Mouse (Mus musculus) stomach, embryonic 16.5 days (tissue): ENCODE measurements around the gene Ccdc83. TPM values are rescaled to one million over a fixed set of nuclear protein-coding genes. Genes with fewer than 3 reads are reported as not detected.

Experiments used
- ATAC-seq: fragments of 200-750 bp; cut with Nextera tagmentation; 2 replicates; pipeline ENCODE4 v1.8.0; 2017; ENCODE audit warnings: moderate number of reproducible peaks, moderate TSS enrichment; ENCODE audit not compliant: insufficient read depth, low FRiP score
- H3K27ac ChIP-seq: fragments of 300-500 bp; sonication (generic); 2 replicates; pipeline ENCODE4 v1.5.1; 2014; ENCODE audit warnings: low read length
- H3K27me3 ChIP-seq: fragments of 300-500 bp; sonication (generic); 2 replicates; pipeline ENCODE4 v1.6.1; 2014; ENCODE audit warnings: low read length, control low read depth, mixed read lengths; ENCODE audit not compliant: control insufficient read depth, insufficient read depth
- H3K36me3 ChIP-seq: fragments of 300-500 bp; sonication (generic); 2 replicates; pipeline ENCODE4 v1.6.1; 2014; ENCODE audit warnings: low read length; ENCODE audit not compliant: control insufficient read depth, insufficient read depth
- H3K4me1 ChIP-seq: fragments of 300-500 bp; sonication (generic); 2 replicates; pipeline ENCODE4 v1.6.1; 2014; ENCODE audit warnings: low read length, control low read depth, mixed read lengths; ENCODE audit not compliant: control insufficient read depth, insufficient read depth
- H3K4me2 ChIP-seq: fragments of 300-500 bp; sonication (generic); 2 replicates; pipeline ENCODE4 v1.6.1; 2014; ENCODE audit warnings: low read depth, low read length, mixed read lengths
- H3K4me3 ChIP-seq: fragments of 300-500 bp; sonication (generic); replicated peaks from 2 replicates; pipeline ENCODE4 v1.5.1; 2014; ENCODE audit warnings: mild to moderate bottlenecking, low read length
- H3K9ac ChIP-seq: fragments of 300-500 bp; sonication (generic); 2 replicates; pipeline ENCODE4 v1.6.1; 2014; ENCODE audit warnings: low read length
- H3K9me3 ChIP-seq: fragments of 300-500 bp; sonication (generic); replicated peaks from 2 replicates; pipeline ENCODE4 v1.6.1; 2016; ENCODE audit warnings: low read length, control low read depth; ENCODE audit not compliant: control insufficient read depth
- WGBS: fragments of 180-500 bp; shearing (Covaris S2); extraction: QIAGEN DNeasy Blood & Tissue Kit; methylation state at CpG from one replicate; pipeline ENCODE4 v1.1.7; 2014; 5-methylcytosine and 5-hydroxymethylcytosine counted together
- polyA plus RNA-seq: library from polyadenylated mRNA; unstranded; fragments of >200 nt; fragmentation: Nextera tagmentation; extraction: Ambion mirVana; gene quantifications from 2 replicates; pipeline ENCODE4 v1.2.1, GENCODE M21; 2015

The Ccdc83 gene
- polyA plus RNA-seq, 1 experiment from 2014 or later = not detected

- 67% methylated on average over 2 of the region's 2 CpGs for WGBS
- no peak overlapping the region for H3K4me2 ChIP-seq
- peaks cover 15% of the 10 kb centered on the region for H3K36me3 ChIP-seq
- no peak overlapping the region for H3K27ac ChIP-seq
- no peak overlapping the region for H3K9ac ChIP-seq
- no peak; the same call in 1 of the 2 replicates for ATAC-seq
- no peaks in the 10 kb centered on the region for H3K27me3 ChIP-seq
- no peaks in the 10 kb centered on the region for H3K9me3 ChIP-seq
- H3K4me3 ChIP-seq = no peak overlapping the region
- H3K4me1 ChIP-seq = no peaks in the 10 kb centered on the region
Observed at GRCm38 (mm10) chr7:90201877-90202465, 63.6 kb downstream of the Ccdc83 start.

- H3K9me3 ChIP-seq = no peaks in the 10 kb centered on the region
- 85% methylated on average over 5 of the region's 5 CpGs for WGBS
- H3K4me3 ChIP-seq = no peak overlapping the region
- H3K36me3 ChIP-seq = peaks cover 15% of the 10 kb centered on the region
- H3K4me2 ChIP-seq = no peak overlapping the region
- H3K27me3 ChIP-seq = no peaks in the 10 kb centered on the region
- ATAC-seq = no peak
- no peak overlapping the region for H3K9ac ChIP-seq
- no peak overlapping the region for H3K27ac ChIP-seq
- H3K4me1 ChIP-seq = no peaks in the 10 kb centered on the region
Observed at GRCm38 (mm10) chr7:90200251-90200650, 65.3 kb downstream of the Ccdc83 start.

- Histone ChIP-seq H3K4me3 (no peak overlapping the region), H3K4me2 (no peak overlapping the region), H3K9me3 (no peaks in the 10 kb centered on the region), H3K27ac (no peak overlapping the region), H3K27me3 (no peaks in the 10 kb centered on the region), H3K36me3 (peaks cover 16% of the 10 kb centered on the region; the same call in 1 of the 2 replicates), H3K9ac (no peak overlapping the region), H3K4me1 (no peaks in the 10 kb centered on the region)
- WGBS = 98% methylated on average over 1 of the region's 1 CpGs
- ATAC-seq = no peak
Observed at GRCm38 (mm10) chr7:90180635-90181034, 84.9 kb downstream of the Ccdc83 start.

GRCm38 (mm10) chr7:90175576-90175975, 90.0 kb downstream of the Ccdc83 start:
- 78% methylated on average over 2 of the region's 2 CpGs for WGBS
- no peak for ATAC-seq
- H3K4me3 ChIP-seq = no peak overlapping the region
- H3K9ac ChIP-seq = no peak overlapping the region
- no peaks in the 10 kb centered on the region for H3K9me3 ChIP-seq
- H3K27ac ChIP-seq = no peak overlapping the region
- H3K4me2 ChIP-seq = no peak overlapping the region
- peaks cover 13% of the 10 kb centered on the region; the same call in 1 of the 2 replicates for H3K36me3 ChIP-seq
- H3K4me1 ChIP-seq = no peaks in the 10 kb centered on the region
- H3K27me3 ChIP-seq = no peaks in the 10 kb centered on the region

Other genes starting within 250 kb of the Ccdc83 start
- gene Picalm, start 135.6 kb downstream of the Ccdc83 start, polyA plus RNA-seq = 39.0 and 46.9 TPM in 2 replicates
- 24.6 and 30.8 TPM in 2 replicates for gene Sytl2, start 36.5 kb upstream of the Ccdc83 start, polyA plus RNA-seq
- gene Ccdc89, start 160.8 kb upstream of the Ccdc83 start, polyA plus RNA-seq = 1.1 and 1.2 TPM in 2 replicates
- 12.5 and 17.4 TPM in 2 replicates for gene Crebzf, start 177.0 kb upstream of the Ccdc83 start, polyA plus RNA-seq
- gene Tmem126a, start 191.5 kb upstream of the Ccdc83 start, polyA plus RNA-seq = 93.4 and 104 TPM in 2 replicates
- 32.9 and 34.1 TPM in 2 replicates for gene Tmem126b, start 210.2 kb upstream of the Ccdc83 start, polyA plus RNA-seq
- gene Dlg2, start 210.9 kb upstream of the Ccdc83 start, polyA plus RNA-seq = 4.3 and 4.7 TPM in 2 replicates